Mouse (Mus musculus) spleen, adult 2 months (tissue): ENCODE data around the gene Slfn8. TPM values are rescaled to one million over a fixed set of nuclear protein-coding genes. Genes with fewer than 3 reads are reported as not detected.
"Not testable (repeated sequence)": the region's sequence is repeated elsewhere in the genome, so short reads cannot be mapped to it uniquely, and the experiment has no call there.

Source experiments
- DNase-seq, 2 experiments: peaks; one replicate each; pipeline versions ENCODE4 v3.0.0 to v3.0.0-alpha.2; 2012 to 2021; ENCODE audit warnings: low spot score in 2 of 2, low read depth in 1 of 2
- H3K27ac ChIP-seq: fragments of 200-500 bp; 2 replicates; pipeline ENCODE4 v1.5.1; 2012; ENCODE audit warnings: low read length, inconsistent platforms; ENCODE audit not compliant: insufficient read depth
- H3K27me3 ChIP-seq: fragments of 200-500 bp; 2 replicates; pipeline ENCODE4 v1.6.1; 2012; ENCODE audit warnings: mild to moderate bottlenecking, moderate library complexity, low read length, inconsistent platforms; ENCODE audit not compliant: control insufficient read depth, insufficient read depth
- H3K36me3 ChIP-seq: fragments of 200-500 bp; 2 replicates; pipeline ENCODE4 v1.6.1; 2012; ENCODE audit warnings: mild to moderate bottlenecking, low read length, inconsistent platforms; ENCODE audit not compliant: control insufficient read depth, insufficient read depth
- H3K4me1 ChIP-seq: fragments of 200-500 bp; 2 replicates; pipeline ENCODE4 v1.6.1; 2011; ENCODE audit warnings: inconsistent platforms; ENCODE audit not compliant: control insufficient read depth, insufficient read depth, insufficient read length
- H3K4me3 ChIP-seq: fragments of 200-500 bp; 2 replicates; pipeline ENCODE4 v1.5.1; 2011; ENCODE audit warnings: mild to moderate bottlenecking, inconsistent platforms; ENCODE audit not compliant: insufficient read depth, insufficient read length; ENCODE audit errors: extremely low read depth
- CTCF ChIP-seq: fragments of 200-500 bp; IDR thresholded peaks from 2 replicates; pipeline ENCODE4 v1.5.1; 2011; ENCODE audit warnings: mild to moderate bottlenecking, inconsistent platforms; ENCODE audit not compliant: insufficient read depth, insufficient read length, insufficient replicate concordance; ENCODE audit errors: extremely low read depth
- POLR2A ChIP-seq: fragments of 200-500 bp; IDR thresholded peaks from 2 replicates; pipeline ENCODE4 v1.6.1; 2011; ENCODE audit warnings: low read depth, low read length, inconsistent platforms
- WGBS: fragments of 180-500 bp; shearing (Covaris S2); methylation state at CpG from one replicate; pipeline ENCODE4 v1.1.7; 2018; 5-methylcytosine and 5-hydroxymethylcytosine counted together
- polyA plus RNA-seq: library from polyadenylated mRNA; depleted of rRNA; stranded (reverse); fragments of >200 nt; gene quantifications from 2 replicates; pipeline ENCODE4 v1.2.3, GENCODE M21; 2012

Slfn8 gene
- polyA plus RNA-seq, 1 experiment: 3.4 TPM

GRCm38 (mm10) chr11:82991469-82992166, 29.0 kb downstream of the Slfn8 start, which contains the start of gene Slfn9:
Slfn9 (minus strand) TSS chr11:82991830.
- H3K36me3 ChIP-seq: no peaks in the 10 kb centered on the region
- H3K4me3 ChIP-seq: peak within 1 kb of the TSS; percentile 66
- DNase-seq: no peak
- peak within 1 kb of the TSS; percentile 68 for H3K27ac ChIP-seq
- H3K27me3 ChIP-seq: no peaks in the 10 kb centered on the region
- peaks cover 8% of the 10 kb centered on the region; the same call in 1 of the 2 replicates for H3K4me1 ChIP-seq
- no peak for TF ChIP-seq POLR2A
- WGBS: 5% methylated on average over 14 of the region's 14 CpGs

DNA sequence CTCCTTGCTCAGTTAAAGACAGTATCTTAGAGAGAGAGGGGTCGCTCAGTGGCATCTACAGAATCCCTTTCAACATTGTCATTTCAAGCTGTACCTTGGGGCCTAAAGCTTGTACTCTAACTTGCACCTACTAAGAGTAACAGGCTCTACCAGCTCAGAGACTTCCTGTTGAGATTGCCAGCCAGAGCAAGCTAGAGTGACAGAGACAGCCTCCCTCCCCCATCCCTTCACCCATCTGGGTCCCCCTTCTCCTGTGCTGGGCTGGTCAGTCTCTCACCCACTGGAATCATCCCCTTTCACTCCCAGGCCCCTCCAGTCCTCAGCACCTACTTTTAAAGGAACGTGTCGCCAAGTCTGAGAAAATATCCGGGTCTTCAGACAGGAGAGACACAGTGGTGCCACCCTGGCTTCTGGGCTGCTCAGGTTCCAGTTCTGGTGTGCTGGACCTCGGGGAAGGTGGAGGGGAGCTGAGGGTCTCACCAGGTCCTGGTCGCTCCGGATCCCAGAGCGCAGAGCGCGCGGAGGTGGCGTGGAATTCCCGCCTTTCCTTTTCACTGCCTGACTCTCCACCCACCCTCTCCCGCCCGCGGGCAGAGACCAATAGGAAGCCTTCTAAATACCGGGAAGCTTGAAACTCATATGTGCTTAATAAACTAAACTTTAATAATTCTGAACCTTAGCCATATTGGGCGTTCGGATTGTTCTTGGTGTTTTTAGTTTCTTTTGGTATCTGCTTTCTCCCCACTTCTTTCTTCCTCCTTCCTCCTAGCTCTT, 29.8 kb downstream of the Slfn8 start:
- not testable (repeated sequence) for H3K27me3 ChIP-seq, H3K36me3 ChIP-seq, H3K4me1 ChIP-seq
- Histone ChIP-seq H3K27ac (peak overlapping the region; percentile 53), H3K4me3 (peak overlapping the region; percentile 66)
- WGBS: 9% methylated on average over 19 of the region's 19 CpGs
- peak in 1 of 2 experiments; percentile 14 for DNase-seq

- 70% methylated on average over 12 of the region's 12 CpGs for WGBS
- Histone ChIP-seq H3K4me3 (no peak overlapping the region), H3K36me3 (no peaks in the 10 kb centered on the region), H3K4me1 (0 out of 2 replicates have a peak, but pooled peaks cover 5% of the 10 kb centered on the region), H3K27me3 (no peaks in the 10 kb centered on the region), H3K27ac (no peak overlapping the region)
- no peak for TF ChIP-seq CTCF
- no peak for TF ChIP-seq POLR2A
- DNase-seq: no peak
Observed at GRCm38 (mm10) chr11:82989357-82989756, 31.3 kb downstream of the Slfn8 start.

DNA sequence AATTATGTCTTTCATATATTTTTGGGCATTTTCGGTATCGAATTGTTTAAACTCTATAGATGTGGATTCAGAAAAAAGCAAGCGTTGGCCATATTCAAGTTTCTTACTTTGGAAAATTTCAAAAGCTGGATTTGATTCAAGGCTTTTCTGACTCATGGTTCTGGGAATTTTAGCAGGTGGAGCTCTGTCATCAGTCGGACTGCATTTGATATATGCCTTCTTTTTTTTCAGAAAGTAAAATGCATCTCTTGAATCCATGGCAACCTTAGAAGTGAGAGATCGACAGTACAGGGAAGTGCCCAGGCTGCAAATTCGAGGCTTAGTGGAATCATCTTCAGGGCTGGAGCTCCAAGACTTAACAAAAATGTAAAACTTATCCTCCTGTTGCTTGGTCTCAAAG, 33.0 kb downstream of the Slfn8 start:
- no peak for TF ChIP-seq POLR2A
- TF ChIP-seq CTCF: no peak
- DNase-seq: no peak
- 91% methylated on average over 6 of the region's 6 CpGs for WGBS

GRCm38 (mm10) chr11:82983193-82983592, 37.4 kb downstream of the Slfn8 start:
- no peaks in the 10 kb centered on the region for H3K4me1 ChIP-seq
- TF ChIP-seq CTCF: no peak
- no peak for TF ChIP-seq POLR2A
- H3K27ac ChIP-seq: no peak overlapping the region
- H3K36me3 ChIP-seq: peaks cover 3% of the 10 kb centered on the region; the same call in 1 of the 2 replicates
- no peaks in the 10 kb centered on the region for H3K27me3 ChIP-seq
- no peak for DNase-seq
- WGBS: 89% methylated on average over 17 of the region's 17 CpGs
- H3K4me3 ChIP-seq: no peak overlapping the region

More for the DNA sequence above, 33.0 kb downstream of the Slfn8 start:
- no peak overlapping the region for H3K4me3 ChIP-seq
- H3K36me3 ChIP-seq: peaks cover 2% of the 10 kb centered on the region; the same call in 1 of the 2 replicates
- H3K27me3 ChIP-seq: no peaks in the 10 kb centered on the region
- H3K4me1 ChIP-seq: 0 out of 2 replicates have a peak, but pooled peaks cover 5% of the 10 kb centered on the region
- H3K27ac ChIP-seq: no peak overlapping the region

DNA sequence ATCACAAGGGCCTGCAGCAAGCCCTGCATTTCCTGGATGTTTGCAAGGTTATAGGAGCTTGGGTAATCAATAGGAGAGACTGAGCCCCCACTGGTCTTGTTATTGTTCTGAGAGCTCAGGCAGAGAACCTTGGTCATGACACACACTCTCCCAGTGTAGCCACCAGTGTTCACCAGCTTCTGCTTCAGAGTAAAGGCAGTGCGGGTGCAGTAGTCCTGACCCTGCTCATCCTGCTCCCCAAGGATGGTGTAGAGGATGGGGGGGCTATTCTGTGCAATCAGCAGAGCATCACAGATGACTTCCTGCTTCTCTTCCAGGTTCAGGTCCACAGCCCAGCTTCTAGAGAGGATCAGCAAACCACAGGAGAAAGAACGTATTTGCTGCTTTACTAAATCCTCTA, 38.2 kb downstream of the Slfn8 start:
- H3K27ac ChIP-seq, DNase-seq, H3K36me3 ChIP-seq, H3K27me3 ChIP-seq, H3K4me3 ChIP-seq, H3K4me1 ChIP-seq: not testable (repeated sequence)
- 71% methylated on average over 2 of the region's 2 CpGs for WGBS

DNA sequence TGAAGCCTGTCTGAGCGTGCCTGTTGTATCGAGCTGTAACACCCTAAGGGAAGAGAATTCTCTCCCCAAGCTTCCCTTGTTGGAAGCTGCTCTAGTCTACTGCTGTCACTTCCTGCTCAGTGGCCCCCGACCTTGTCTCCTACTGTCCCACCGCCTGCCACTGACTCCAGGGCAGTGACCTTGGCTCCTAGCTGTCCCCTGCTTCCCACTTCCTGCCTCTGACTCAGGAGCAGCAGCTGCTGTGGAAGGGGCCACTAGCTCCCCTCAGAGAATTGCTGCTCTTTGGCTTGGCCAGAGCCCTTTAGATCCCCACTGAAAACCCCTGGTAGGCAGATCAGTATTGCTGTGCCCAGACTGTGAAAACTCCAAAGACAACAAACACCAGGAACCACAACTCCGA, 46.7 kb downstream of the Slfn8 start:
- Histone ChIP-seq H3K4me1 (peaks cover 6% of the 10 kb centered on the region; the same call in 1 of the 2 replicates), H3K4me3 (no peak overlapping the region), H3K27ac (peak overlapping the region; percentile 4; the same call in 1 of the 2 replicates), H3K27me3 (no peaks in the 10 kb centered on the region; the same call in 1 of the 2 replicates), H3K36me3 (no peaks in the 10 kb centered on the region)
- no peak for DNase-seq
- TF ChIP-seq POLR2A (no peak), CTCF (no peak)
- 36% methylated on average over 5 of the region's 5 CpGs for WGBS
